Mouse (Mus musculus): Measurements from ENCODE around the gene Rasa3. TPM values are rescaled to one million over a fixed set of nuclear protein-coding genes. Genes with fewer than 3 reads are reported as not detected.
A peak's percentile ranks its signal among the peaks of the same experiment; 100 is the strongest.

Rasa3 gene
- polyA plus RNA-seq, 1 experiment = 39.6 TPM

GRCm38 (mm10) chr8:13660323-13660722 lies 17.1 kb downstream of the Rasa3 start:
- Histone ChIP-seq H3K4me3 (no peak overlapping the region), H3K27me3 (ENCODE audit: control insufficient read depth, insufficient read depth, insufficient read length) (no peaks in the 10 kb centered on the region), H3K4me2 (ENCODE audit: low read depth) (no peak overlapping the region), H3K36me3 (ENCODE audit: control insufficient read depth, insufficient read depth) (no peaks in the 10 kb centered on the region), H3ac (ENCODE audit: control insufficient read depth, insufficient read length) (no peak overlapping the region), H3K79me2 (ENCODE audit: control insufficient read depth, insufficient read depth) (peaks cover 96% of the 10 kb centered on the region)
- TF ChIP-seq MYOG (IDR thresholded peaks at IDR 0.05; ENCODE audit: control insufficient read depth in 1 of 3, insufficient read depth in 1 of 3, insufficient read length in 2 of 3, low read depth in 2 of 3) (no peak), CEBPB (IDR thresholded peaks at IDR 0.05; ENCODE audit: insufficient read depth, poor library complexity, severe bottlenecking) (no peak), POLR2AphosphoS2 (IDR thresholded peaks at IDR 0.05; ENCODE audit: insufficient read length, low read depth) (no peak), TCF3 (IDR thresholded peaks at IDR 0.05; ENCODE audit: insufficient read length, low read depth) (no peak), POLR2A (IDR thresholded peaks at IDR 0.05; ENCODE audit: insufficient read length, low read depth) (no peak), REST (IDR thresholded peaks at IDR 0.05; ENCODE audit: insufficient read depth, insufficient read length) (no peak), MYOD1 (IDR thresholded peaks at IDR 0.05; ENCODE audit: control insufficient read depth in 1 of 3, insufficient read length in 2 of 3, low read depth in 2 of 3) (no peak), USF1 (IDR thresholded peaks at IDR 0.05; ENCODE audit: low read depth) (no peak), SRF (IDR thresholded peaks at IDR 0.05; ENCODE audit: control insufficient read depth, insufficient read length, low read depth) (no peak)

GRCm38 (mm10) chr8:13657479-13657878 lies 19.9 kb downstream of the Rasa3 start:
- no peaks in the 10 kb centered on the region for H3K27me3 ChIP-seq (ENCODE audit: control insufficient read depth, insufficient read depth, insufficient read length)
- TF ChIP-seq SRF (IDR thresholded peaks at IDR 0.05; ENCODE audit: control insufficient read depth, insufficient read length, low read depth) = no peak
- TF ChIP-seq TCF12 (IDR thresholded peaks at IDR 0.05; ENCODE audit: insufficient read depth, poor library complexity, severe bottlenecking) = no peak
- TF ChIP-seq REST (IDR thresholded peaks at IDR 0.05; ENCODE audit: insufficient read depth, insufficient read length) = no peak
- no peak for TF ChIP-seq E2F4 (IDR thresholded peaks at IDR 0.05; ENCODE audit: insufficient read depth)
- TF ChIP-seq CEBPB (IDR thresholded peaks at IDR 0.05; ENCODE audit: insufficient read depth, poor library complexity, severe bottlenecking) = no peak
- no peak for TF ChIP-seq USF1 (IDR thresholded peaks at IDR 0.05; ENCODE audit: low read depth)
- no peak for TF ChIP-seq POLR2AphosphoS2 (IDR thresholded peaks at IDR 0.05; ENCODE audit: insufficient read length, low read depth)
- TF ChIP-seq POLR2A (IDR thresholded peaks at IDR 0.05; ENCODE audit: insufficient read length, low read depth) = no peak
- TF ChIP-seq MYOG (IDR thresholded peaks at IDR 0.05; ENCODE audit: control insufficient read depth in 1 of 3, insufficient read depth in 1 of 3, insufficient read length in 2 of 3, low read depth in 2 of 3) = no peak
- no peak for TF ChIP-seq MYOD1 (IDR thresholded peaks at IDR 0.05; ENCODE audit: control insufficient read depth in 1 of 3, insufficient read length in 2 of 3, low read depth in 2 of 3)
- no peak for TF ChIP-seq TCF3 (IDR thresholded peaks at IDR 0.05; ENCODE audit: insufficient read length, low read depth)
- TF ChIP-seq MAX (IDR thresholded peaks at IDR 0.05; ENCODE audit: low read depth) = no peak
- H3K4me2 ChIP-seq (ENCODE audit: low read depth) = no peak overlapping the region
- peaks cover 96% of the 10 kb centered on the region for H3K79me2 ChIP-seq (ENCODE audit: control insufficient read depth, insufficient read depth)
- no peaks in the 10 kb centered on the region for H3K36me3 ChIP-seq (ENCODE audit: control insufficient read depth, insufficient read depth)
- no peak overlapping the region for H3ac ChIP-seq (ENCODE audit: control insufficient read depth, insufficient read length)
- no peak overlapping the region for H3K4me3 ChIP-seq

- H3K4me3 ChIP-seq = no peak overlapping the region
- H3ac ChIP-seq (ENCODE audit: control insufficient read depth, insufficient read length) = no peak overlapping the region
- H3K27me3 ChIP-seq (ENCODE audit: control insufficient read depth, insufficient read depth, insufficient read length) = no peaks in the 10 kb centered on the region
- no peak for TF ChIP-seq REST (IDR thresholded peaks at IDR 0.05; ENCODE audit: insufficient read depth, insufficient read length)
- no peak for TF ChIP-seq CEBPB (IDR thresholded peaks at IDR 0.05; ENCODE audit: insufficient read depth, poor library complexity, severe bottlenecking)
- no peak for TF ChIP-seq MYOD1 (IDR thresholded peaks at IDR 0.05; ENCODE audit: control insufficient read depth in 1 of 3, insufficient read length in 2 of 3, low read depth in 2 of 3)
- no peak for TF ChIP-seq TCF3 (IDR thresholded peaks at IDR 0.05; ENCODE audit: insufficient read length, low read depth)
- TF ChIP-seq MYOG (IDR thresholded peaks at IDR 0.05; ENCODE audit: control insufficient read depth in 1 of 3, insufficient read depth in 1 of 3, insufficient read length in 2 of 3, low read depth in 2 of 3) = no peak
- TF ChIP-seq MAX (IDR thresholded peaks at IDR 0.05; ENCODE audit: low read depth) = no peak
- TF ChIP-seq POLR2AphosphoS2 (IDR thresholded peaks at IDR 0.05; ENCODE audit: insufficient read length, low read depth) = no peak
- no peak for TF ChIP-seq USF1 (IDR thresholded peaks at IDR 0.05; ENCODE audit: low read depth)
- no peak for TF ChIP-seq SRF (IDR thresholded peaks at IDR 0.05; ENCODE audit: control insufficient read depth, insufficient read length, low read depth)
- peak overlapping the region; percentile 47 for H3K4me2 ChIP-seq (ENCODE audit: low read depth)
- no peaks in the 10 kb centered on the region for H3K36me3 ChIP-seq (ENCODE audit: control insufficient read depth, insufficient read depth)
- peaks cover 96% of the 10 kb centered on the region for H3K79me2 ChIP-seq (ENCODE audit: control insufficient read depth, insufficient read depth)
These were observed 22.4 kb downstream of the Rasa3 start for GRCm38 (mm10) chr8:13655033-13655351.

GRCm38 (mm10) chr8:13654350-13655032 lies 22.9 kb downstream of the Rasa3 start:
- peaks cover 96% of the 10 kb centered on the region for H3K79me2 ChIP-seq (ENCODE audit: control insufficient read depth, insufficient read depth)
- no peaks in the 10 kb centered on the region for H3K36me3 ChIP-seq (ENCODE audit: control insufficient read depth, insufficient read depth)
- H3K4me2 ChIP-seq (ENCODE audit: low read depth) = peak overlapping the region; percentile 47

More at GRCm38 (mm10) chr8:13654350-13655032, 22.9 kb downstream of the Rasa3 start:
- Histone ChIP-seq H3K27me3 (ENCODE audit: control insufficient read depth, insufficient read depth, insufficient read length) (no peaks in the 10 kb centered on the region), H3ac (ENCODE audit: control insufficient read depth, insufficient read length) (no peak overlapping the region), H3K4me3 (no peak overlapping the region)
- TF ChIP-seq TCF12 (IDR thresholded peaks at IDR 0.05; ENCODE audit: insufficient read depth, poor library complexity, severe bottlenecking) = no peak
- no peak for TF ChIP-seq POLR2AphosphoS2 (IDR thresholded peaks at IDR 0.05; ENCODE audit: insufficient read length, low read depth)
- no peak for TF ChIP-seq CEBPB (IDR thresholded peaks at IDR 0.05; ENCODE audit: insufficient read depth, poor library complexity, severe bottlenecking)
- no peak for TF ChIP-seq MYOG (IDR thresholded peaks at IDR 0.05; ENCODE audit: control insufficient read depth in 1 of 3, insufficient read depth in 1 of 3, insufficient read length in 2 of 3, low read depth in 2 of 3)
- no peak for TF ChIP-seq REST (IDR thresholded peaks at IDR 0.05; ENCODE audit: insufficient read depth, insufficient read length)
- TF ChIP-seq MYOD1 (IDR thresholded peaks at IDR 0.05; ENCODE audit: control insufficient read depth in 1 of 3, insufficient read length in 2 of 3, low read depth in 2 of 3) = no peak
- no peak for TF ChIP-seq E2F4 (IDR thresholded peaks at IDR 0.05; ENCODE audit: insufficient read depth)
- TF ChIP-seq SRF (IDR thresholded peaks at IDR 0.05; ENCODE audit: control insufficient read depth, insufficient read length, low read depth) = no peak
- TF ChIP-seq POLR2A (IDR thresholded peaks at IDR 0.05; ENCODE audit: insufficient read length, low read depth) = no peak
- no peak for TF ChIP-seq MAX (IDR thresholded peaks at IDR 0.05; ENCODE audit: low read depth)
- no peak for TF ChIP-seq USF1 (IDR thresholded peaks at IDR 0.05; ENCODE audit: low read depth)
- no peak for TF ChIP-seq TCF3 (IDR thresholded peaks at IDR 0.05; ENCODE audit: insufficient read length, low read depth)
